Mouse (Mus musculus) heart, adult 2 months (tissue): ENCODE measurements around the gene Prss30.

Experiments
- CTCF ChIP-seq: fragments of 200-600 bp; IDR thresholded peaks from 2 replicates; pipeline ENCODE4 v1.8.1; 2022; ENCODE audit warnings: antibody characterized with exemption, mild to moderate bottlenecking, moderate library complexity
- POLR2A ChIP-seq: fragments of 200-500 bp; IDR thresholded peaks from 2 replicates; pipeline ENCODE4 v1.6.1; 2011; ENCODE audit warnings: mild to moderate bottlenecking, low read depth, low read length, control low read depth; ENCODE audit not compliant: insufficient read depth

DNA sequence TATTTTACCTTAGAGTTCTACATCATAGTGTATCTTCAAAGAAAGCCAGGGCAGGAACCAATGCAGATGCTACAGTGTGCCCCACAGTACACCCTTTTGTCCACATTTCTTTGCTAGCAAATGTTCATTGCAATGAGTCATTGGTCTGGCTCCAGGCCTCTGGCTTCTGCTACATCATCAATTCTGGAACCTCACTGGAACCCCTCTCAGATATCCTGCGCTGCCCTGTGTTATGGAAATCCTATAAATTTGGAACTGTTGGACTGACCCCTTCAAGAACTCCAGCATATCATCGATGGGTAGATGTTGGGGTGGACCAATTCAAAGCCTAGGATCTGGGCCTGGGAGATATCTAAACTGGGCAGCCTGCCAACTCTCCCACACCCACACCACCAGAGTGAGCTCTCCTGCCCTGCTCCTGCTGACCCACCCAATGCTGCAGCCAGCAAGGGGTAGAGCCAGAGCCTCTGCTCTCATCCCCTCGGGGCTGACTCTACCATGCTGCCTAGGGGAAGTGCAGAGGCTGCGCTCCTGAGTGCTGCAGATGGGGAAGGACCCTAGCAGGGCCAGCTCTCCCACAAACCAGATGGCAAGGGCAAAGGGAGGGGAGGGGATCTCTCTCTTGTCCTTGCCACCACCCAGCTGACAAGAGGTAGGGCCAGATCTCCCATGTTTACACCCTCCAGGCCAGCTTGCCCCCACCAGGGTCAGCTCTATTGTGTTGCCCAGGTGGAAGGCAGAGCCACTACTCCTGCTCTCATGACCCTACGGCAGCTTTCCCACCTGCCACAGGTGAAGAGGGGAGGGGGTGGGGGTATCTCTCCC lies 41.2 kb upstream of the Prss30 start:
- TF ChIP-seq POLR2A (no peak), CTCF (no peak)
